In the genomic region with DNA sequence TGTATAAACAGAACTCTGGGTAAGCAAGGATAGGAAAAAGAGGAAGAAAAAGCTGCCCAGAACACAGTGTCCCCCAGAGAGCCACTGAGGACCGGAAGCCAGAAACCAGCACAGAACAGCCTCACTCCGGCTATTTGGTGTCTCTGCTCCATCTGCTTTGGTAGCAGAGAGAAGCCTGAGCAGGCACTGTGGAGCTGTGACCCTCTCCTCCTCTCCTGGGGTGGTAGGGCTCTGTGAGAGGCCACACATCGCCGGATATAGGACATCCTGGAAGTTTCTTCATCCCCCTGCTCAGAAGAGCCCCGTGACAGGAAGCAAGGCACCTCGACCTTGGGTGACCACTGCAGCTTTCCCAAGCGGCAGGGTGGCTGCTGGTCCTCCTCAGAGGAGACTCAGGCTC, we compare ENCODE assay signal across 13 mouse cellular contexts. TPM values are rescaled to one million over a fixed set of nuclear protein-coding genes. Genes with fewer than 3 reads are reported as not detected.
A peak's percentile ranks its signal among the peaks of the same experiment; 100 is the strongest.
DNase-seq lines count a peak whose midpoint lies in the region; ATAC-seq and TF ChIP-seq lines count a peak whose summit lies in the region.
"Had no signal": no experiment of that assay in that cellular context is flagged by ENCODE, and none has a peak within 500 bp of the region (broad histone marks: within the 10 kb centered on the region; RNA-seq: fewer than 3 reads in every experiment).

No protein-coding gene starts in this region.

- peaks cover 22% of the 10 kb centered on the region for H3K4me1 ChIP-seq in lung, adult 2 months (ENCODE audit: control insufficient read depth, insufficient read depth, low read length)

- no peak for TF ChIP-seq CTCF in lung, adult 2 months (IDR thresholded peaks at IDR 0.05; ENCODE audit: insufficient read depth, low read length)

- DNase-seq in gastrocnemius, adult 18-20 months (ENCODE audit: low spot score) = peak; percentile 69
- DNase-seq in gastrocnemius, postnatal 4 days (ENCODE audit: low spot score in 2 of 2) = no peak
- no peak for DNase-seq in lung, adult 2 months
- no peak for DNase-seq in lung, postnatal 10 days
- DNase-seq in induced T-regulatory cell, adult 2 months (ENCODE audit: low read depth) = peak; percentile 22
- no peak for DNase-seq in urinary bladder, postnatal 36 days (ENCODE audit: low spot score in 2 of 2)
- DNase-seq in ovary, postnatal 14 days (ENCODE audit: low spot score) = no peak

- 0 out of 2 replicates have a peak, but pooled peaks have one; percentile 6 for TF ChIP-seq POLR2A in lung, adult 2 months (IDR thresholded peaks at IDR 0.05; ENCODE audit: borderline replicate concordance, extremely low read depth, low read depth, low read length)

- peak; percentile 22; the same call in 1 of the 2 replicates for ATAC-seq in neutrophil, adult 5-6 weeks (ENCODE audit: extremely low read depth, insufficient number of reproducible peaks, low FRiP score, poor library complexity, severe bottlenecking)
- ATAC-seq: activated CD4-positive, CD25-positive, alpha-beta regulatory T cell, adult 4 months had no signal

- WGBS in lung, adult 2 months = 45% methylated on average over 7 of the region's 7 CpGs

- no peak overlapping the region for H3K4me3 ChIP-seq in lung, adult 2 months (replicated peaks; ENCODE audit: extremely low read depth, low read depth, low read length)
- H3K4me3 ChIP-seq: embryonic facial prominence, embryonic 12.5 days; hindbrain, embryonic 13.5 days; limb, embryonic 12.5 days; neural tube, embryonic 12.5 days had no signal

RNA-seq across cellular contexts. Expression of gene Fkbp5, which starts 3.5 kb away (rescaled TPM):
- total RNA-seq in gastrocnemius, adult 18-20 months (2021) = 10 to 100 TPM; 54.0 to 92.7 TPM
- total RNA-seq in gastrocnemius, postnatal 4 days (2021) = 10 to 100 TPM; 11.5 to 12.0 TPM
- 8.8 and 14.8 TPM in 2 replicates for polyA plus RNA-seq in lung, adult 2 months (2012; rRNA removed)
- 18.0 and 19.4 TPM in 2 replicates for total RNA-seq in neutrophil, adult 5-6 weeks (2017)

RNA-seq across cellular contexts. Expression of gene Armc12, which starts 16.8 kb away (rescaled TPM):
- total RNA-seq in gastrocnemius, adult 18-20 months (2021) = not detected
- total RNA-seq in gastrocnemius, postnatal 4 days (2021) = not detected
- polyA plus RNA-seq in lung, adult 2 months (2012; rRNA removed) = not detected in 2 replicates
- total RNA-seq in neutrophil, adult 5-6 weeks (2017) = 0.61 TPM in 1 of 2 replicates, not detected in the other
- polyA plus RNA-seq: activated CD4-positive, CD25-positive, alpha-beta regulatory T cell, adult 4 months; embryonic facial prominence, embryonic 12.5 days; hindbrain, embryonic 13.5 days; limb, embryonic 12.5 days; neural tube, embryonic 12.5 days had no signal

RNA-seq across cellular contexts. Expression of gene Clpsl2, which starts 35.4 kb away (rescaled TPM):
- not detected for total RNA-seq in gastrocnemius, adult 18-20 months (2021)
- total RNA-seq in gastrocnemius, postnatal 4 days (2021) = not detected
- not detected in 2 replicates for polyA plus RNA-seq in lung, adult 2 months (2012; rRNA removed)
- not detected in 2 replicates for total RNA-seq in neutrophil, adult 5-6 weeks (2017)
- polyA plus RNA-seq: activated CD4-positive, CD25-positive, alpha-beta regulatory T cell, adult 4 months; embryonic facial prominence, embryonic 12.5 days; hindbrain, embryonic 13.5 days; limb, embryonic 12.5 days; neural tube, embryonic 12.5 days had no signal

RNA-seq across cellular contexts. Expression of gene Clps, which starts 46.7 kb away (rescaled TPM):
- not detected for total RNA-seq in gastrocnemius, adult 18-20 months (2021)
- not detected for total RNA-seq in gastrocnemius, postnatal 4 days (2021)
- polyA plus RNA-seq in lung, adult 2 months (2012; rRNA removed) = 1.8 and 16.1 TPM in 2 replicates
- not detected in 2 replicates for total RNA-seq in neutrophil, adult 5-6 weeks (2017)
- polyA plus RNA-seq: activated CD4-positive, CD25-positive, alpha-beta regulatory T cell, adult 4 months; embryonic facial prominence, embryonic 12.5 days; hindbrain, embryonic 13.5 days; limb, embryonic 12.5 days; neural tube, embryonic 12.5 days had no signal

Comparison
In these comparisons a context has a peak if more than half of its experiments do, and no peak if none do; other contexts are left out.
1. DNase-seq: peak in gastrocnemius, adult 18-20 months (single experiment) and induced T-regulatory cell, adult 2 months (single experiment); none in gastrocnemius, postnatal 4 days (0 of 2), lung, adult 2 months (single experiment), lung, postnatal 10 days (single experiment), urinary bladder, postnatal 36 days (0 of 2) and ovary, postnatal 14 days (single experiment).